Mouse (Mus musculus) CD4-positive, CD25-positive, alpha-beta regulatory T cell, adult 4 months (primary cell): ENCODE data around the gene Diras1. TPM values are rescaled to one million over a fixed set of nuclear protein-coding genes. Genes with fewer than 3 reads are reported as not detected.

Experiments
- polyA plus RNA-seq, 2 experiments: library from polyadenylated mRNA; unstranded; fragments of 100-300 nt; shearing (Covaris generic); gene quantifications; one replicate each; pipeline ENCODE4 v1.2.1; 2017

Diras1 gene
- polyA plus RNA-seq, 2 experiments from 2014 or later, result not detected

Other genes with a start within 250 kb of the Diras1 start
- 10 to 100 TPM; 12.3 to 13.2 TPM for gene Sf3a2, start 227.5 kb downstream of the Diras1 start, polyA plus RNA-seq
- gene Plekhj1, start 227.0 kb downstream of the Diras1 start, polyA plus RNA-seq, result 100 to 1,000 TPM; 106 to 120 TPM
- not detected for gene Amh, start 220.4 kb downstream of the Diras1 start, polyA plus RNA-seq
- gene Jsrp1, start 212.2 kb downstream of the Diras1 start, polyA plus RNA-seq, result not detected
- 1,000 to 10,000 TPM; 1,727 to 2,219 TPM for gene Oaz1, start 199.0 kb downstream of the Diras1 start, polyA plus RNA-seq
- not detected for gene Lingo3, start 181.6 kb downstream of the Diras1 start, polyA plus RNA-seq
- 100 to 1,000 TPM; 198 to 233 TPM for gene Lsm7, start 170.5 kb downstream of the Diras1 start, polyA plus RNA-seq
- gene Sppl2b, start 170.4 kb downstream of the Diras1 start, polyA plus RNA-seq, result 10 to 100 TPM; 12.2 to 22.2 TPM
- not detected for gene Tmprss9, start 153.8 kb downstream of the Diras1 start, polyA plus RNA-seq
- gene Timm13, start 124.7 kb downstream of the Diras1 start, polyA plus RNA-seq, result 100 to 1,000 TPM; 212 to 257 TPM
- gene Lmnb2, start 107.4 kb downstream of the Diras1 start, polyA plus RNA-seq, result 1 to 10 TPM; 3.3 to 4.7 TPM
- 10 to 100 TPM; 25.3 to 38.9 TPM for gene Gadd45b, start 95.6 kb downstream of the Diras1 start, polyA plus RNA-seq
- under 1 TPM in 1 of 2 experiments, not detected in 1; 0.54 TPM for gene Gng7, start 10.7 kb downstream of the Diras1 start, polyA plus RNA-seq
- 1 to 10 TPM; 3.3 to 4.7 TPM for gene Slc39a3, start 11.8 kb upstream of the Diras1 start, polyA plus RNA-seq
- gene Sgta, start 34.5 kb upstream of the Diras1 start, polyA plus RNA-seq, result 100 to 1,000 TPM in 1 of 2 experiments, 10 to 100 TPM in 1; 78.9 to 148 TPM
- gene Thop1, start 44.4 kb upstream of the Diras1 start, polyA plus RNA-seq, result 1 to 10 TPM; 2.0 to 2.5 TPM
- not detected for gene Creb3l3, start 73.2 kb upstream of the Diras1 start, polyA plus RNA-seq
- 10 to 100 TPM; 21.5 to 28.1 TPM for gene Map2k2, start 80.3 kb upstream of the Diras1 start, polyA plus RNA-seq
- gene Zbtb7a, start 109.6 kb upstream of the Diras1 start, polyA plus RNA-seq, result 10 to 100 TPM in 1 of 2 experiments, 1 to 10 TPM in 1; 6.5 to 11.3 TPM
- gene Pias4, start 142.3 kb upstream of the Diras1 start, polyA plus RNA-seq, result 10 to 100 TPM; 17.1 to 20.0 TPM
- 1,000 to 10,000 TPM in 1 of 2 experiments, 100 to 1,000 TPM in 1; 934 to 1,665 TPM for gene Eef2, start 151.0 kb upstream of the Diras1 start, polyA plus RNA-seq
- gene Dapk3, start 157.3 kb upstream of the Diras1 start, polyA plus RNA-seq, result 1 to 10 TPM; 1.3 to 2.6 TPM
- gene 4930442H23Rik, start 158.2 kb upstream of the Diras1 start, polyA plus RNA-seq, result not detected
- under 1 TPM; 0.31 to 0.44 TPM for gene Nmrk2, start 176.4 kb upstream of the Diras1 start, polyA plus RNA-seq
- 1 to 10 TPM; 4.0 to 6.2 TPM for gene Atcay, start 205.2 kb upstream of the Diras1 start, polyA plus RNA-seq
- 1 to 10 TPM; 1.6 to 1.7 TPM for gene Zfr2, start 207.5 kb upstream of the Diras1 start, polyA plus RNA-seq
- 100 to 1,000 TPM in 1 of 2 experiments, 10 to 100 TPM in 1; 63.6 to 103 TPM for gene Matk, start 227.3 kb upstream of the Diras1 start, polyA plus RNA-seq
- gene Mrpl54, start 241.3 kb upstream of the Diras1 start, polyA plus RNA-seq, result 100 to 1,000 TPM; 111 to 132 TPM
- 10 to 100 TPM; 12.5 to 14.8 TPM for gene Apba3, start 241.3 kb upstream of the Diras1 start, polyA plus RNA-seq